Mouse (Mus musculus) limb, embryonic 15.5 days (tissue): ENCODE results near the gene Pigh. TPM values are rescaled to one million over a fixed set of nuclear protein-coding genes. Genes with fewer than 3 reads are reported as not detected.

Experiments
- ATAC-seq: fragments of 200-750 bp; cut with Nextera tagmentation; 2 replicates; pipeline ENCODE4 v1.8.0; 2017; ENCODE audit warnings: low read depth, moderate TSS enrichment; ENCODE audit not compliant: insufficient number of reproducible peaks, low FRiP score, low TSS enrichment
- H3K27ac ChIP-seq: fragments of 300-500 bp; sonication (generic); 2 replicates; pipeline ENCODE4 v1.5.1; 2015; ENCODE audit warnings: moderate library complexity, mild to moderate bottlenecking, inconsistent platforms
- H3K27me3 ChIP-seq: fragments of 300-500 bp; sonication (generic); 2 replicates; pipeline ENCODE4 v1.6.1; 2015; ENCODE audit warnings: inconsistent platforms
- H3K36me3 ChIP-seq: fragments of 300-500 bp; sonication (generic); 2 replicates; pipeline ENCODE4 v1.6.1; 2015; ENCODE audit warnings: inconsistent platforms
- H3K4me1 ChIP-seq: fragments of 300-500 bp; sonication (generic); 2 replicates; pipeline ENCODE4 v1.6.1; 2015; ENCODE audit warnings: inconsistent platforms
- H3K4me2 ChIP-seq: fragments of 300-500 bp; sonication (generic); 2 replicates; pipeline ENCODE4 v1.6.1; 2015; ENCODE audit warnings: mild to moderate bottlenecking, inconsistent platforms
- H3K4me3 ChIP-seq: fragments of 300-500 bp; sonication (generic); 2 replicates; pipeline ENCODE4 v1.5.1; 2015; ENCODE audit warnings: mild to moderate bottlenecking, inconsistent platforms
- H3K9ac ChIP-seq: fragments of 300-500 bp; sonication (generic); 2 replicates; pipeline ENCODE4 v1.6.1; 2015; ENCODE audit warnings: inconsistent platforms
- H3K9me3 ChIP-seq: fragments of 300-500 bp; sonication (generic); 2 replicates; pipeline ENCODE4 v1.6.1; 2016; ENCODE audit warnings: inconsistent platforms
- WGBS: fragments of 180-500 bp; shearing (Covaris S2); methylation state at CpG from one replicate; pipeline ENCODE4 v1.1.7; 2015; 5-methylcytosine and 5-hydroxymethylcytosine counted together
- polyA plus RNA-seq: library from polyadenylated mRNA; unstranded; fragments of >200 nt; fragmentation: Nextera tagmentation; extraction: Ambion mirVana; gene quantifications from 2 replicates; pipeline ENCODE4 v1.2.1, GENCODE M21; 2015

Gene Pigh
- polyA plus RNA-seq, 1 experiment from 2014 or later, result 36.1 TPM

GRCm38 (mm10) chr12:79041436-79041835, 48.0 kb downstream of the Pigh start:
- Histone ChIP-seq H3K4me1 (peaks cover 4% of the 10 kb centered on the region), H3K4me2 (no peak overlapping the region), H3K4me3 (no peak overlapping the region), H3K9me3 (no peaks in the 10 kb centered on the region), H3K27ac (no peak overlapping the region), H3K9ac (no peak overlapping the region), H3K27me3 (no peaks in the 10 kb centered on the region), H3K36me3 (no peaks in the 10 kb centered on the region; the same call in 1 of the 2 replicates)
- no peak for ATAC-seq

GRCm38 (mm10) chr12:79040201-79040827, 49.1 kb downstream of the Pigh start:
- Histone ChIP-seq H3K9me3 (no peaks in the 10 kb centered on the region), H3K4me3 (no peak overlapping the region), H3K4me2 (no peak overlapping the region), H3K4me1 (peaks cover 4% of the 10 kb centered on the region), H3K36me3 (no peaks in the 10 kb centered on the region; the same call in 1 of the 2 replicates), H3K9ac (no peak overlapping the region), H3K27me3 (no peaks in the 10 kb centered on the region), H3K27ac (no peak overlapping the region)
- WGBS, result 86% methylated on average over 11 of the region's 11 CpGs
- no peak for ATAC-seq

- no peaks in the 10 kb centered on the region for H3K27me3 ChIP-seq
- H3K4me2 ChIP-seq, result no peak overlapping the region
- no peak overlapping the region for H3K9ac ChIP-seq
- no peaks in the 10 kb centered on the region for H3K9me3 ChIP-seq
- WGBS, result 73% methylated on average over 8 of the region's 8 CpGs
- no peak for ATAC-seq
- H3K4me3 ChIP-seq, result no peak overlapping the region
- H3K36me3 ChIP-seq, result no peaks in the 10 kb centered on the region; the same call in 1 of the 2 replicates
- H3K4me1 ChIP-seq, result peaks cover under 1% of the 10 kb centered on the region
- H3K27ac ChIP-seq, result no peak overlapping the region
These were observed 49.7 kb downstream of the Pigh start for GRCm38 (mm10) chr12:79039708-79040107.

GRCm38 (mm10) chr12:79035349-79035748, 54.1 kb downstream of the Pigh start:
- H3K4me3 ChIP-seq, result no peak overlapping the region
- H3K4me1 ChIP-seq, result no peaks in the 10 kb centered on the region
- no peaks in the 10 kb centered on the region for H3K36me3 ChIP-seq
- no peaks in the 10 kb centered on the region for H3K9me3 ChIP-seq
- ATAC-seq, result no peak
- H3K9ac ChIP-seq, result no peak overlapping the region
- H3K4me2 ChIP-seq, result no peak overlapping the region
- no peaks in the 10 kb centered on the region for H3K27me3 ChIP-seq
- 63% methylated on average over 3 of the region's 3 CpGs for WGBS
- no peak overlapping the region for H3K27ac ChIP-seq

- Histone ChIP-seq H3K9ac (no peak overlapping the region), H3K9me3 (no peaks in the 10 kb centered on the region), H3K4me3 (no peak overlapping the region), H3K27me3 (no peaks in the 10 kb centered on the region), H3K27ac (no peak overlapping the region), H3K36me3 (no peaks in the 10 kb centered on the region), H3K4me2 (no peak overlapping the region), H3K4me1 (peaks cover 6% of the 10 kb centered on the region)
- ATAC-seq, result no peak
- WGBS, result 100% methylated on average over 2 of the region's 2 CpGs
These were observed 55.1 kb downstream of the Pigh start for GRCm38 (mm10) chr12:79034331-79034730.

Other genes starting within 250 kb of the Pigh start
- gene Atp6v1d, start 228.0 kb downstream of the Pigh start, polyA plus RNA-seq, result 63.8 and 66.9 TPM in 2 replicates
- gene Eif2s1, start 227.8 kb downstream of the Pigh start, polyA plus RNA-seq, result 187 and 190 TPM in 2 replicates
- 7.3 and 8.7 TPM in 2 replicates for gene Plek2, start 182.7 kb downstream of the Pigh start, polyA plus RNA-seq
- 5.8 and 6.0 TPM in 2 replicates for gene Tmem229b, start 82.0 kb downstream of the Pigh start, polyA plus RNA-seq
- 3.4 TPM in 2 replicates for gene Plekhh1, start 60.5 kb downstream of the Pigh start, polyA plus RNA-seq
- 0.70 and 0.72 TPM in 2 replicates for gene Arg2, start 41.1 kb upstream of the Pigh start, polyA plus RNA-seq
- gene Vti1b, start 83.0 kb upstream of the Pigh start, polyA plus RNA-seq, result 104 and 113 TPM in 2 replicates
- gene Rdh11, start 102.6 kb upstream of the Pigh start, polyA plus RNA-seq, result 26.0 and 26.6 TPM in 2 replicates
- 47.1 and 51.3 TPM in 2 replicates for gene Rdh12, start 119.3 kb upstream of the Pigh start, polyA plus RNA-seq
- 11.9 and 12.0 TPM in 2 replicates for gene Zfyve26, start 206.7 kb upstream of the Pigh start, polyA plus RNA-seq
- gene Rad51b, start 207.6 kb upstream of the Pigh start, polyA plus RNA-seq, result 5.2 and 5.3 TPM in 2 replicates